Mouse (Mus musculus): ENCODE results near the gene Tbc1d15. TPM values are rescaled to one million over a fixed set of nuclear protein-coding genes. Genes with fewer than 3 reads are reported as not detected.

Gene Tbc1d15
- total and polyA plus RNA-seq, 3 experiments, result 9.4 to 46.4 TPM; not detected in 1

- no peaks in the 10 kb centered on the region for H3K27me3 ChIP-seq (ENCODE audit: control insufficient read depth in 1 of 2, insufficient read depth in 2 of 2, low read length in 2 of 2)
- no peak for DNase-seq (ENCODE audit: low read depth, low spot score)
- no peak overlapping the region for H3K27ac ChIP-seq (ENCODE audit: control insufficient read depth, low read depth, low read length)
- peaks cover 4 to 9% of the 10 kb centered on the region in 2 experiments; a peak in 2 of 4 replicates for H3K4me1 ChIP-seq (ENCODE audit: control insufficient read depth in 1 of 2, insufficient read depth in 2 of 2, low read length in 2 of 2)
- TF ChIP-seq POLR2AphosphoS2 (IDR thresholded peaks at IDR 0.05; ENCODE audit: low read length), result no peak
- TF ChIP-seq GABPA (IDR thresholded peaks at IDR 0.05; ENCODE audit: low read depth, low read length), result no peak
- TF ChIP-seq NELFE (IDR thresholded peaks at IDR 0.05; ENCODE audit: low read depth, low read length), result no peak
- TF ChIP-seq MAX (IDR thresholded peaks at IDR 0.05; ENCODE audit: low read length), result no peak
- TF ChIP-seq ZMIZ1 (IDR thresholded peaks at IDR 0.05; ENCODE audit: low read depth, low read length), result no peak
- no peak for TF ChIP-seq RCOR1 (IDR thresholded peaks at IDR 0.05; ENCODE audit: low read depth, low read length)
- no peak for TF ChIP-seq SMC3 (IDR thresholded peaks at IDR 0.05; ENCODE audit: low read depth, low read length)
- TF ChIP-seq ZNF384 (IDR thresholded peaks at IDR 0.05; ENCODE audit: low read depth, low read length), result no peak
- TF ChIP-seq EP300 (IDR thresholded peaks at IDR 0.05; ENCODE audit: low read depth in 1 of 2, low read length in 2 of 2), result no peak
- no peak for TF ChIP-seq HCFC1 (IDR thresholded peaks at IDR 0.05; ENCODE audit: low read depth, low read length)
- no peak for TF ChIP-seq MYB (IDR thresholded peaks at IDR 0.05; ENCODE audit: low read depth, low read length)
- TF ChIP-seq TBP (IDR thresholded peaks at IDR 0.05; ENCODE audit: low read depth, low read length), result no peak
- no peak for TF ChIP-seq CHD1 (IDR thresholded peaks at IDR 0.05; ENCODE audit: low read depth, low read length)
- no peak for TF ChIP-seq ELF1 (IDR thresholded peaks at IDR 0.05; ENCODE audit: low read depth, low read length)
- TF ChIP-seq CTCF (IDR thresholded peaks at IDR 0.05 in 2 of 3, conservative IDR thresholded peaks at IDR 0.05 in 1 of 3; ENCODE audit: control insufficient read depth in 1 of 3, insufficient read depth in 1 of 3, low read depth in 2 of 3, low read length in 3 of 3, poor library complexity in 1 of 3, severe bottlenecking in 1 of 3), result no peak
- no peak for TF ChIP-seq RAD21 (IDR thresholded peaks at IDR 0.05; ENCODE audit: low read depth, low read length)
- no peak for TF ChIP-seq POLR2AphosphoS5 (IDR thresholded peaks at IDR 0.05; ENCODE audit: borderline replicate concordance, low read depth, low read length)
- no peaks in the 10 kb centered on the region for H3K9me3 ChIP-seq (replicated peaks; ENCODE audit: insufficient read depth, low read length)
- H3K36me3 ChIP-seq (ENCODE audit: control insufficient read depth in 1 of 2, insufficient read depth in 2 of 2, low read length in 2 of 2), result peaks cover 7 to 15% of the 10 kb centered on the region in 2 experiments
- H3K79me2 ChIP-seq (ENCODE audit: control insufficient read depth, insufficient read depth, low read length, poor library complexity), result peaks cover 1% of the 10 kb centered on the region; the same call in 1 of the 2 replicates
- H3K4me3 ChIP-seq (ENCODE audit: control insufficient read depth in 1 of 2, insufficient read depth in 1 of 2, low read depth in 2 of 2, low read length in 2 of 2), result no peak overlapping the region
- H3K9ac ChIP-seq (ENCODE audit: control insufficient read depth, low read depth, low read length, poor library complexity, severe bottlenecking), result no peak overlapping the region
Measured at GRCm38 (mm10) chr10:115223845-115224244, 27.4 kb downstream of the Tbc1d15 start.

- H3K27me3 ChIP-seq (ENCODE audit: control insufficient read depth in 1 of 2, insufficient read depth in 2 of 2, low read length in 2 of 2), result no peaks in the 10 kb centered on the region
- H3K9me3 ChIP-seq (replicated peaks; ENCODE audit: insufficient read depth, low read length), result no peaks in the 10 kb centered on the region
- no peak overlapping the region for H3K4me3 ChIP-seq (ENCODE audit: control insufficient read depth in 1 of 2, insufficient read depth in 1 of 2, low read depth in 2 of 2, low read length in 2 of 2)
- H3K9ac ChIP-seq (ENCODE audit: control insufficient read depth, low read depth, low read length, poor library complexity, severe bottlenecking), result no peak overlapping the region
- no peaks in the 10 kb centered on the region for H3K4me1 ChIP-seq (ENCODE audit: control insufficient read depth in 1 of 2, insufficient read depth in 2 of 2, low read length in 2 of 2)
- no peak overlapping the region for H3K27ac ChIP-seq (ENCODE audit: control insufficient read depth, low read depth, low read length)
- TF ChIP-seq MAFK (IDR thresholded peaks at IDR 0.05; ENCODE audit: borderline replicate concordance, low read depth, low read length) (no peak), CTCF (IDR thresholded peaks at IDR 0.05 in 2 of 3, conservative IDR thresholded peaks at IDR 0.05 in 1 of 3; ENCODE audit: control insufficient read depth in 1 of 3, insufficient read depth in 1 of 3, low read depth in 2 of 3, low read length in 3 of 3, poor library complexity in 1 of 3, severe bottlenecking in 1 of 3) (no peak), SIN3A (IDR thresholded peaks at IDR 0.05; ENCODE audit: low read length) (no peak), MYC (IDR thresholded peaks at IDR 0.05; ENCODE audit: low read depth, low read length) (no peak), USF2 (IDR thresholded peaks at IDR 0.05; ENCODE audit: borderline replicate concordance in 1 of 2, insufficient read depth in 1 of 2, low read depth in 1 of 2, low read length in 2 of 2) (no peak), UBTF (IDR thresholded peaks at IDR 0.05; ENCODE audit: borderline replicate concordance, insufficient read depth, low read depth, low read length) (no peak), ZNF384 (IDR thresholded peaks at IDR 0.05; ENCODE audit: low read depth, low read length) (no peak), BHLHE40 (IDR thresholded peaks at IDR 0.05; ENCODE audit: borderline replicate concordance, low read depth, low read length) (no peak), NELFE (IDR thresholded peaks at IDR 0.05; ENCODE audit: low read depth, low read length) (no peak), POLR2A (IDR thresholded peaks at IDR 0.05; ENCODE audit: control insufficient read depth in 1 of 2, insufficient read depth in 1 of 2, low read depth in 1 of 2, low read length in 2 of 2, poor library complexity in 1 of 2) (no peak), GABPA (IDR thresholded peaks at IDR 0.05; ENCODE audit: low read depth, low read length) (no peak)
- no peaks in the 10 kb centered on the region for H3K79me2 ChIP-seq (ENCODE audit: control insufficient read depth, insufficient read depth, low read length, poor library complexity)
- no peak for DNase-seq (ENCODE audit: low read depth, low spot score)
- H3K36me3 ChIP-seq (ENCODE audit: control insufficient read depth in 1 of 2, insufficient read depth in 2 of 2, low read length in 2 of 2), result peaks cover 0 to 6% of the 10 kb centered on the region in 2 experiments; a peak in 2 of 4 replicates
Measured at GRCm38 (mm10) chr10:115212916-115213580, 38.2 kb downstream of the Tbc1d15 start.

Measured in MEL (cell line).